Mouse (Mus musculus) liver, adult (tissue): ENCODE measurements around the gene Atxn2.

Experiments used
- GATA4 ChIP-seq: IDR thresholded peaks from 2 replicates; pipeline ENCODE4 v1.6.1; 2014; ENCODE audit warnings: mild to moderate bottlenecking, low read length; ENCODE audit not compliant: insufficient replicate concordance

Atxn2 gene

GRCm38 (mm10) chr5:121711174-121711927 lies at the start of gene Atxn2:
TSS of gene Atxn2 (plus strand) at chr5:121711337.
- peak; percentile 38; the same call in 1 of the 2 replicates for TF ChIP-seq GATA4

DNA sequence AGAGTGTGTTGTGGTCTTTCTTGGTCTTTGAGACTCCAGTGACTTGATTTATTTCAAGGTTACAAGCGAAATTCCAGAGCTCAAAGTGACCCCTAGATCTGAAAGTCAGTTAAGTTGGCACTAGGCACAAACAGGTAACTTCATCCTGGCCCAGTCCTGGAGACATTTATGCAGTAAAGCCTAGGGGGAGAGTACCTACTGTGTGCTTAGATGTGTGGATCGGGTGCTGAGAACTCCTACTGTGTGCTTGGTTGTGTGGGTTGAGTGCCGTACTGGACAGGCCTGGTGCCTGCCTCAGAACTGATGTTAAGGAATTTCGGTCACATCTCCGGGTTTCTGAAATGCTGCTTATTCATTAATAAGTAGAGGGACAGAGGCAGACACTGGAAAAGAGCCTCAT lies 49.6 kb upstream of the Atxn2 start:
- TF ChIP-seq GATA4: no peak

- TF ChIP-seq GATA4: no peak
These were observed 47.7 kb upstream of the Atxn2 start for GRCm38 (mm10) chr5:121663456-121663855.

DNA sequence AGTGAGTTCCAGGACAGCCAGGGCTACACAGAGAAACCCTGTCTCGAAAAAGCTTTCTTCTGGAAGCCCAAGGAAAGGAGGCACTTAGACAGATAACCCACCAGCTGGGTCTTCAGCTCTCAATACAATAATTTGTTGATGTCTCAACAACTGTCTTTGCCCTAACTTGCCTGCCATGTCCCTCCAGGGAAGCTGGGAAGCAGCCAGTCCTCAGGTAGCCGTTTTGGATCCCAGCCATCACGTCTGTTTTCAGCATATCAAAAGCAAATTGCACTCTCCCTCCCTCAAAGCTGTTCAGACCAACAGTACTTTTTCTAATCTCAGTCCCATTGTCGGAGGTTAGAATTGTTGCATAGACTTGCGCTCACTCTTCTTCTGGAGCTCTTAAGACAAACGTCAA lies 47.1 kb upstream of the Atxn2 start:
- TF ChIP-seq GATA4: no peak

GRCm38 (mm10) chr5:121664971-121665370 lies 46.2 kb upstream of the Atxn2 start:
- TF ChIP-seq GATA4: no peak

GRCm38 (mm10) chr5:121667067-121667466 lies 44.1 kb upstream of the Atxn2 start:
- no peak for TF ChIP-seq GATA4

- TF ChIP-seq GATA4: no peak
These were observed 42.7 kb upstream of the Atxn2 start for GRCm38 (mm10) chr5:121668411-121668810.

DNA sequence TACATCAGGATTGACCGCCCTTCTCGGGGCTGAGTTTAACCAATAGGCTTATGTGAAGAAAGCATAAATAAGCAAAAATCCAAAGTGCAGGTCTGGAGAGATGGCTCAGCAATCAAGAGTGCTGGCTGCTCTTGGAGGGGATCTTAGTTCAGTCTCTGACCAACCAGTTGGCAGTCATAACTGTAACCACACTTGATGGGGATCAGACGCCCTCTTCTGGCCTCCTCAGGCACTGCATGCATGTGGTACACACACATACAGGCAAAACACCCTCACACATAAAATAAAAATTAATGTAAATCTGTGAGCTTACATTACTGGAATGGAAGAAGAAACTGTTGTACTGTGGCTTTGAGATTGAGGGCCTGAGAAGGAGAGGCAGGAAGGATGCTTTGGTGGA lies 40.7 kb upstream of the Atxn2 start:
- no peak for TF ChIP-seq GATA4

- TF ChIP-seq GATA4: no peak
These were observed 28.9 kb upstream of the Atxn2 start for GRCm38 (mm10) chr5:121682250-121682649.

DNA sequence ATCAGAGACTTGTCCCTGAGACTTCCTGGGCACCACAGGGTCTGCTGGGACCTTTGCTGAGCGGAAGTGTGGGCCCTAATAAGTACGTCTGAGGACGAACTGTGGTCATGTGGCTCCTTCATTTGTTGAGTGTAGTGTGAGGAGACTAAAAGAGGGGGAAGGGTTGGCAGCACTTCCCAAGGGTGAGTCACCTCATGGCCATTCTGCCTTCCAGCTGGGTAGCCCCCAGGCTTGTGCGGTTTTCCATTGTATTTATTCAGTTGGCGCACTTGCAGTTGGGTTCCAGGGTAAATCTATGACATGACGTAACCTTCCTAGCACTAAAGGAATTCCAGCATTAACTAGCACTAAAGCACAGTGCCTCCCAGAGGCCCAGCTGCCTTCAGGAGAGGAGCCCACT lies 25.6 kb upstream of the Atxn2 start:
- no peak for TF ChIP-seq GATA4

DNA sequence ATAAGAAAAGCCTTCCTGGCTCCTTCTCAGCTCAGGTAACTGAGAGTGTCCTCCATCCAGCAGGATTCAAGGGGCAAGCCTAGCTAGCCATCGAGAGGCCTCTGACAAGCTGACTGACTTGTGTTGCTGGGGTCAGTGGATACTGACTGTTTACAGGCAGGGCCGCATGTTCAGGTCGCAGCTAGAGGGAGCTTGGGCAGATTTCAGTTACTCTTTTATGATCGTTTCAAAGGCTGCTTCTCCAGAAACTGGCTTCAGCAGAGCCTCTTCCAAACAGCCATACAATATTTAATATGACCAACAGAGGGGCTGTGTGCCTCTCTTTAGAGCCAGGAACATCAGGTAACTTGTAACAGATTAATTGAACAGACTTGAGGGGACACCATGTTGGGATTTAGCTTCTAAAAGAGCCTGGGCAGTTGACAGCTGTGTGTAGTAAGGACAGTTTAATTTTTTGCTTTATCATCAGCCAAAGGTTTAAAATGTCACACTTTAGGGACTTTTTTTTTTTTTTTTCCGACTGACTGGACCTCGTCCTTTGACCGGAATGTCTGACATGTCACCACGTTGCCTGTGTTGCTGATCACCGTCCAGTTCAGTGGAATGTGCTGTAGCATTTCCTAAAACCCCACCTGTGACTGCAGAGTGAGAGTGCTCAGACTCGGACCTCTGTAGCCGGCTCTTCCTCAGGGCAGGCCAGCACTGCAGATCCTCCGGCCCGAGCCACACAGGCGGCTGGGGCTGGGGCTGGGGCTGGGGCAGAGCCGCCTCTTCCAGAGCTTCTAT lies 24.8 kb upstream of the Atxn2 start:
- TF ChIP-seq GATA4: no peak

DNA sequence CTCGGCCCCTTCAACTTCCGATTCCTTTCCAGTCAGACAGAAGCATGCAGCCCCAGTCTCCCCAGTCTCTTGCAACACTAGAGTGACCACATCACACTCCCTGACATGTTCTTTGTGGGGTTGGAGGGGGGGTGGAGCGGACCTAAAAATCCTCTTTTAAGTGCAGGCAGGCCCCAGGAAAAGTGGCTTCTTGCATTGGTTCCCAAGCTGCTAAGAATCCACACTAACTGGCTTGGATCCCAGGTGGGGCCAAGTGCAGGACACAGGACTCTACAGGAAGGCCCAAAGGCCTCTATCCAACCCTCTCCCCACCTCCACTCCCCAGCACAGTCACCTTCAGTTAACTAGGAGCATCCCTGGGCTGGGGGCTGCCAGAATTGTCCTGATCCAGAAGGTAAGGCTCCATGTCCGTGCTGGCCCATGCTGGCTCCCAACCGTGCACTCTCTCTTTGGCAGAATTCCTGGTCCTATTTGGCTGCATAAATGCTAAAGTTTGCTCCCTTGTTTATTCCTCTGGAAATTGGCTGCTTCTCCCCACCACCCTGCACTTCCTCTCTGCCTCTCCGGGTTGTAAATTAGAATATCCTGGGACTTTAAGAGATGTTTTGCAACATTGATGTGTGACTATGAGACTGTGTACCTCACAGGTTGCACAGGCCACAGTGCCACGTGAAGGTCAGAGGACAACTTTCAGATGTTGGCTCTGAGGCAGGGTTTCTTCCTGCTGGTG lies 20.5 kb upstream of the Atxn2 start:
- no peak for TF ChIP-seq GATA4

- no peak for TF ChIP-seq GATA4
These were observed 18.2 kb upstream of the Atxn2 start for GRCm38 (mm10) chr5:121692897-121693296.

- no peak for TF ChIP-seq GATA4
These were observed 14.4 kb upstream of the Atxn2 start for GRCm38 (mm10) chr5:121696761-121697160.

- peak; percentile 43; the same call in 1 of the 2 replicates for TF ChIP-seq GATA4
These were observed 11.2 kb upstream of the Atxn2 start for GRCm38 (mm10) chr5:121699891-121700290.

GRCm38 (mm10) chr5:121700496-121700895 lies 10.6 kb upstream of the Atxn2 start:
- TF ChIP-seq GATA4: no peak

- TF ChIP-seq GATA4: no peak; the same call in 1 of the 2 replicates
These were observed 9.9 kb upstream of the Atxn2 start for GRCm38 (mm10) chr5:121701111-121701769.
